Mouse (Mus musculus): Measurements from ENCODE around the gene Gars. TPM values are rescaled to one million over a fixed set of nuclear protein-coding genes. Genes with fewer than 3 reads are reported as not detected.

Gars gene
- total RNA-seq, 1 experiment from 2014 or later: 93.7 TPM

DNA sequence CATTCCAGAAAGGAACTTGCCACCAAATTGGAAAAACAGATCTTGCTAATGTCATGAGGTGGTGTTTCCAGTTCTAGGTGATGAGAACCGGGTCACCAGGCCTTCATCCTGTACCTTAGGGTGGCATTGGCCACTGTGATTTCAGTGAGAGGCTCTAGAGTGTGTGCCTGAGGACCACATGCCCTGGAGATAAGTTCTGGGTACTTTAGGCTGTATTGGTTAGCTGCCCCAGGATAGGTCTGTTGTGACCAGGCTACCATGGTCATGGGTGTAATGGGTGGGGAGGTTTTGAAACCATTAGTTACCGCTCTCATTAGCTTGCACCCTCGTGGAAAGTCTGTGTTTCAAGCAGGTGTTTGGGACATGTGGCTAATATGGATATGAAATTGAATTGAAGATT lies 43.6 kb downstream of the Gars start:
- no peak for ATAC-seq (replicated peaks; ENCODE audit: insufficient number of reproducible peaks, low FRiP score, low TSS enrichment, poor library complexity, severe bottlenecking)

GRCm38 (mm10) chr6:55082261-55083051 lies 44.6 kb downstream of the Gars start:
- no peak for ATAC-seq (replicated peaks; ENCODE audit: insufficient number of reproducible peaks, low FRiP score, low TSS enrichment, poor library complexity, severe bottlenecking)

DNA sequence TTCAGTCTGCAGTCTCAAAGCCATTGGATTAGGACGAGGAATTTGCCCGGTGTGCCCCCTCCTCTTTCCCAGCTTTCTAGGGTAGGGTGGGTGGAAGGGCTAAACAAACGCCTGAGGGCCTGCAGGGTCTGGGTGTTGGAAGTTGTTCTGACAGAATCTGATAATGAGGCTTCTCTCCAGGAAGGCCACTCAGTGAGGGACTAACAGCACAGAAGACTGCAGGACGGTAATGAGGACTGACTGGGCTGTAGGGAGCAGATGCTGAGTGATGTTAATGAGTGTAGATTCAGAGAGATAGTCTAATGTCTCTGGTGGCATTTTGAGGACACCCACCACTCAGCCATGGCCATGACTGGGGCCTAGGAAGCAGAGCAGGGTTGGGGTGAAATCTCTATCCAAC lies 49.5 kb downstream of the Gars start:
- no peak for ATAC-seq (replicated peaks; ENCODE audit: insufficient number of reproducible peaks, low FRiP score, low TSS enrichment, poor library complexity, severe bottlenecking)

GRCm38 (mm10) chr6:55090639-55091038 lies 52.8 kb downstream of the Gars start:
- ATAC-seq (replicated peaks; ENCODE audit: insufficient number of reproducible peaks, low FRiP score, low TSS enrichment, poor library complexity, severe bottlenecking): no peak

DNA sequence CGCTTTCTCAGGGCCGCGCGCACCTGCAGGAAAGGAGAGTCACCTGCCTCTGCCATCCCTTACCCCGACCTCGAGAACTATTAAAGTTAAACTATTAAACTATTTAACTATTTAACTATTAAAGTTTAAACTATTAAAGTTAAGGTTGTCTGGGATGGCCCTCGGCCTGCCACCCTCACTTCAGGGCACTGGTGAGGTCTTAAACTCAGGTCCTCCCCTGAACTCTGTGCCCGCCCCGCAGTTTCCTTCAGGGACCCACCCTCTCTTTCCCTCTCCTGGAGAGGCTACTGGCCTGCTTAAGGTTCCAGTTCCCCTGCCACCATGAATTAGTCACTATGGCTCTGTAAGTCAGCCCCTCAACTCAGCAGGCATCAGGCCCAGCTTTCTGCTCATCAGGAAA lies 53.6 kb downstream of the Gars start:
- ATAC-seq (replicated peaks; ENCODE audit: insufficient number of reproducible peaks, low FRiP score, low TSS enrichment, poor library complexity, severe bottlenecking): no peak

DNA sequence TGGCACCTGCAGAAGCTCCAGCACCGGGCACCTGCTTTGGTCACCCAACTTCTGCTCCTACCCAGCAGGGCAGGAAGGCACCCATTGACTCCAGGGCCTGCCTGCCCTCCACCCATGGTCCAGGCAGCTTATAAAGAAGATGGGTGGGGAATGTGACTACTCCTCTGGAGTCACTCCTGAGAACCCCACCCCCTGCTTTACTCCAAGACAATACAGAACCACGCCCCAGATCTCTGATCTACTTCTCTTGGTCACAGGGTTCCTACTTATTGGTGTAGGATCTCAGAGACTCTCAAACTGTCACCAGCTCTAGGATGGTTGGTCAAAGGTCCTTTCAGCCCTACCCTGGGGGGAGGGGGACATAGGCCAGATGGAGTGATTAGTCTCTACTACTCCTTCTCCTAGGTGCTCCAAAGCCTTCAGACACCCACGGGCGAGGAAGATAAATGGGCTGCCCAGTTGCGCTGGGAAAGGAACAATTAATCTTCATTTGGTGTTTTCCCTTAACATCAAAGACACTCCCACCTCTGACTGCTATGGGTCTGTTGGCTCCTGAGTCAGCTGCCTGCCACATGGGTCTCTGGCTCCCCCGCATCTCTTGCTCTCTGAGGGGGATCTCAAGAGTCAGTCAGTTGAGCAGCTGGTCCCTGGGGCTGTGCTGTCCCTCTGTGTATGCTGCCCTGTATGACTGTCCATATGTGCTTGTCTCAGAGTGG lies 55.8 kb downstream of the Gars start:
- ATAC-seq (replicated peaks; ENCODE audit: insufficient number of reproducible peaks, low FRiP score, low TSS enrichment, poor library complexity, severe bottlenecking): no peak

DNA sequence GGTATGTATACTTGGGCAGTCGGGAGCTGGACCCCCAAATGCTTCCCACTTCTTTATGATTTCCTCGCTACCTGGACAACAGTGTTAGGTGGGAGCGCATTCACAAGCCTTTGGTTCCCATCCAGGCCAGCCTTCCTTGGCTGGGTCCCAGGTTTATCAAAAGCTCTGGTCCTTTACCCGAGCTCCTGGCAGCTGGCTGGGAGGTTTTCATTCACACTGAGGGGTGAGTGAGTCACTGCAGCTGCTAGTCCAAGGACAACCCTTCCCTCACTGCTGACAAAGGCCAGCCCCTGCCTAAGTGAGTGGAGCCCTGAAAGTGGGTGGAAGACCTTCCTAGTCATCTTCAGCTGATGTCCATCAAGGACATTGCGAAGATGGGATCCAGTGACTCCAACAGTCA lies 60.2 kb downstream of the Gars start:
- ATAC-seq (replicated peaks; ENCODE audit: insufficient number of reproducible peaks, low FRiP score, low TSS enrichment, poor library complexity, severe bottlenecking): no peak

DNA sequence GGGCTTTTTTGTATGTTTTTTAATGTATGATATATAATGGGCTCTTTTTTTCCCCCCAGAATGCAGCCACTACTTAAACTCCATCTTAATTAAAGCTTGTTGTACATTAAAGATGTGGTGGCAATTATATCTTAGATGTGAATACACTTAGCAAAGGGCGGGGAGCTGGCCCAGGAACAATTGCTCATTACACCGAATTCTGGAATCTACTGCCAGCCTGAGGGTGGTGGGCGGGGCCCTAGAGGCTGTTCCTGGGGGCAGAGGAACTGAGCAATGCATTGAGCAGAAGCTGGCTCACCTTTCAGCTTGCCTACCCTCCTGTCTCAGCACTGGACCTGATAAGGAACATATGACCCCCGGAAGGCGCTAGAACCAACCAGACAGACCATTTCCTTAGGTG lies 60.8 kb downstream of the Gars start:
- ATAC-seq (replicated peaks; ENCODE audit: insufficient number of reproducible peaks, low FRiP score, low TSS enrichment, poor library complexity, severe bottlenecking): no peak

DNA sequence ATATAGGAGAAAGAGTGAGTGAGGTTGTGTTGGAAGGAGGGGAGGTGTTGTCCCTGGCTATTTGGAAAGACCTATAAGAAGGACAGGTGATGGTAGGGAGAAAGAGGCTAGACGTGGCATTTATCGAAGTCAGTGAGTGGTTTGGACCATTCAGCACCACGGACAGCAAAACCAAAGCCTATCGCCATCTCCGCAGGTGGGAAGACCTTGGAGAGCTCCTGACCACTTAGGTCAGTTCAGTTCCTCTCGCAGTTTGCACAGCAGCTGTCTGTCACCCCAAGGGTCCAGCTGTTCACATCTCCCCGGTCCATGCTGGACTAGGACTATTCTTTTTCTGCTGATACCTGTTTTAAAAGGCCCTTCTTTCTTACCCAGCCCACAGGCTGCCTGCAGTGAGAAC lies 70.6 kb downstream of the Gars start:
- no peak for ATAC-seq (replicated peaks; ENCODE audit: insufficient number of reproducible peaks, low FRiP score, low TSS enrichment, poor library complexity, severe bottlenecking)

GRCm38 (mm10) chr6:55117325-55118109 lies 79.7 kb downstream of the Gars start:
- ATAC-seq (replicated peaks; ENCODE audit: insufficient number of reproducible peaks, low FRiP score, low TSS enrichment, poor library complexity, severe bottlenecking): no peak

- no peak for ATAC-seq (replicated peaks; ENCODE audit: insufficient number of reproducible peaks, low FRiP score, low TSS enrichment, poor library complexity, severe bottlenecking)
These were observed 85.2 kb downstream of the Gars start for GRCm38 (mm10) chr6:55123056-55123455.

DNA sequence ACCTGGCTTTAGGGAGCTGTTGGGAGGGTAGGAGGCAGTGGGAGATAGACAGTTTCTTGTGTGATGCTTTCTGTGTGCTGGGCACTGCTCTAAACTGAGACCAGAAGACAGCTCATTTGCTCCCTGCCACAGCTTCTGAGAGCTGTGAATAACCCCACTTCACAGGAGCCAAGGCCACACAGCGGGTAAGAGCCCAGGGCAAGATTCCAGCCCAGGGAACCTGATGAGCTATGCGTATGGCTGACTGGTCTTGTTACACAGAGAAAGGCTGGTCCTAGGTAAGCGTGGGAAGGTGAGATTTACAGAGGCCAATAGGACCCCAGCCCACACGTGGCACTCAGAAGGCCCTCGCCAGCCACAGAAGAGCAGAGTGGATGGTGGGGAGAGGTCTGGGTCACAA lies 88.8 kb downstream of the Gars start:
- ATAC-seq (replicated peaks; ENCODE audit: insufficient number of reproducible peaks, low FRiP score, low TSS enrichment, poor library complexity, severe bottlenecking): no peak

DNA sequence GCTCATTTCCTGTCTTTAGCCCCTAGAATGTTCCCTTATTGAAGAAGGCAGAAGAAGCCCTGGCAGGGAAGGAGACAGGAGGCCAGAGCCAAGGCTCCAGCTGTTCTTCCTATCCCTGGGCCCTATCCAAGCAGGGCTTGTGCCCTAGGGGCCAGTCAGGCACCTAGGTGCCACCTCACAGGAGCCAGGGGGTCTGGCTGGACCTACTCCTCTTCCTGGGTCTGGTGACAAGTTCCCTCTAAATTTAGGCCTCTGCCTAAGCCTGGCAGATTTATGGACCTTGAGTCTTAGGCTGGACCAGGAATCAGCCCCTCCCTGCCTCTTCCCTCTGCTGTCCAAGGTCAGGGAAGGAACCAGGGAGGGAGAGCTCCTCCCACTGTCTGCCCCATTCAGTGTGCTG lies 90.6 kb downstream of the Gars start:
- no peak for ATAC-seq (replicated peaks; ENCODE audit: insufficient number of reproducible peaks, low FRiP score, low TSS enrichment, poor library complexity, severe bottlenecking)

Other genes with a start within 250 kb of the Gars start
- 73.5 to 140 TPM (median 84.1 TPM) in 3 replicates for gene Znrf2, start 221.1 kb upstream of the Gars start, total RNA-seq (2017)
- gene Nod1, start 65.4 kb upstream of the Gars start, total RNA-seq (2017): 63.0 to 110 TPM (median 64.7 TPM) in 3 replicates
- 65.5 to 105 TPM (median 85.7 TPM) in 3 replicates for gene Ggct, start 45.1 kb upstream of the Gars start, total RNA-seq (2017)
- not detected in 3 replicates for gene Crhr2, start 95.0 kb downstream of the Gars start, total RNA-seq (2017)
- not detected in 3 replicates for gene Inmt, start 137.0 kb downstream of the Gars start, total RNA-seq (2017)
- 1.1 TPM in 1 of 3 replicates, not detected in the others for gene Mindy4, start 165.4 kb downstream of the Gars start, total RNA-seq (2017)